Mouse (Mus musculus) kidney, adult 18-20 months (tissue): Measurements from ENCODE around the gene H2afb1.
"Not testable (repeated sequence)": the region's sequence is repeated elsewhere in the genome, so short reads cannot be mapped to it uniquely, and the experiment has no call there.

ENCODE experiments used
- DNase-seq: peaks from one replicate; pipeline ENCODE4 v3.0.0; 2021

The H2afb1 gene

DNA sequence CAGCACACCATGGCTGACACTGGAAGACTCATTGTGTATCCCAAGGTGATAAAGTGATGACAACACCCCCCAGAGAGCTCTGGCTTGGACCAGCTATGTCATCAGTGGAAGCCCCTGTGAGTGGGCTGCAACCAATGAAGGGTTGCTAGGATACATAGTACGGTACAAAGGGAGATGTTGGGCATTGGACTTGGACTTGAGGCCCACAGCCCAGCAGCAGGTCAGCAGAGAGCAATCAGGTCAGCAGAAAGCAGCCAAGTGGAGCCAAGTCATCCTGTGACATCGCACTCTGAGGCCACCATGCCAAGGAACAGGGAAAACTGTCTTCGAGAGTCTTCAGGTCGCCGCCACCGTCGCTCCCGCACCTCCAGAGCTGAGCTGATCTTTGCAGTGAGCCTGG, at the start of gene H2afb1:
Gene H2afb1, plus strand, starts transcription at position 301 of the 400 bp plus-strand sequence.
- DNase-seq: not testable (repeated sequence)

- no peak for DNase-seq
These were observed 21.5 kb downstream of the H2afb1 start for GRCm38 (mm10) chrX:117036085-117036484.
